Mouse (Mus musculus): ENCODE measurements around the gene Ucp3. TPM values are rescaled to one million over a fixed set of nuclear protein-coding genes. Genes with fewer than 3 reads are reported as not detected.
A peak's percentile ranks its signal among the peaks of the same experiment; 100 is the strongest.
"Not testable (repeated sequence)": the region's sequence is repeated elsewhere in the genome, so short reads cannot be mapped to it uniquely, and the experiment has no call there.

Gene Ucp3
- polyA plus RNA-seq, 1 experiment = not detected

DNA sequence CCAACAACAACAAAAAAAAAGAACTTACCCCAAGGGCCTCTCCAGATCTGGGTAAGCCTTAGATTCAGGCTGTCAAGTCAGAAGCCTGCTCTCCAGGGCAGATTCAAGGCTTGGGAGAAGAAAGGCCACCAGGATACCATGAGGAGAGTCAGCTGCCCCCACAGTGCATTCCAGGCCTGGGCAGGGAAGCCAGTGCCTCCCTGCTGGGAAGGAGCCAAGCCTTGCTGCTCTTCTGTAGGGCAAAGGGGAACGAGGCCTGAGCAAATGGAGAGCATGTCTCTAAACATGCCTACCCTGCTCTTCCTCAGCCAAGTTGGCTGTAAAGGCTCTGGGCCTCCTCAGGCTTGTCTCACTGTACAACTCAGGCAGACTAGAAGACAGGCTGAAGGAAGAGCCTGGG is 1.9 kb downstream of the Ucp3 start:
- no peak for TF ChIP-seq EP300 (IDR thresholded peaks at IDR 0.05; ENCODE audit: insufficient read depth, low read depth, low read length)
- no peak for TF ChIP-seq POLR2A (IDR thresholded peaks at IDR 0.05; ENCODE audit: insufficient read depth, low read length)
- no peak for TF ChIP-seq CTCF (IDR thresholded peaks at IDR 0.05; ENCODE audit: low read depth, low read length)
- no peaks in the 10 kb centered on the region for H3K9me3 ChIP-seq (replicated peaks; ENCODE audit: control insufficient read depth, insufficient read depth, low read length, poor library complexity, severe bottlenecking)
- H3K9ac ChIP-seq (ENCODE audit: low read depth, poor library complexity, severe bottlenecking) = no peak overlapping the region
- no peak overlapping the region for H3K27ac ChIP-seq (ENCODE audit: insufficient read depth, low read length)
- H3K4me1 ChIP-seq (ENCODE audit: control insufficient read depth, insufficient read depth, low read length) = no peaks in the 10 kb centered on the region
- no peaks in the 10 kb centered on the region for H3K27me3 ChIP-seq (ENCODE audit: control insufficient read depth, insufficient read depth, low read length, poor library complexity, severe bottlenecking)
- no peak overlapping the region for H3K4me3 ChIP-seq (ENCODE audit: low read depth, low read length)
- no peaks in the 10 kb centered on the region for H3K36me3 ChIP-seq (ENCODE audit: control insufficient read depth, insufficient read depth, low read length, poor library complexity, severe bottlenecking)

DNA sequence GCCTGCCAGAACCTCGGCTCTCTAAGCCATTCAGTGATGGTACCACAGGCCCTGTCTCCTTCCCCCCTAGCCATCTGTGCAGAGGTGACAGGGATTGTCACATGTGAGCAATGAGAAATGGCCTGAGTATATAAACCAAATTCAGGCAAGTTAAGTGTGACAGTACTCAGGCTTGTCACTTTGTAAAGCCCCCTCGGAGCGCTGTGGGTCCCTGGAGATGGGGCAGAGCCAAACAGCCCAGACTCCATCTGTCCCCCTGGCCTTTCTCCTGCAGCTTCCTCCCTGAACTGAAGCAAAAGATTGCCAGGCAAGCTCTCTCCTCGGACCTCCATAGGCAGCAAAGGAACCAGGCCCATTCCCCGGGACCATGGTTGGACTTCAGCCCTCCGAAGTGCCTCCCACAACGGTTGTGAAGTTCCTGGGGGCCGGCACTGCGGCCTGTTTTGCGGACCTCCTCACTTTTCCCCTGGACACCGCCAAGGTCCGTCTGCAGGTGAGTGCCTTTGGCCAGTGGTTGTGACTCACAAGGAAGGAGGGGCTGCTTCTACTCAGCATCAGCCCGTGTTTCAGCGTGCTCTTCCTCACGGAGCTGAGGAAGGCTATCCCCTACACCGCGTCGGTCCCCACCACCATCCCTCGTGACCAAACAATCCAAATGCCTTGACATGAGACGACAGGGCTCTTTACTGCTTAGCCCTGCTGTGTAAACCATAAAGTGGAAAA is 6.5 kb downstream of the Ucp3 start:
- H3K9ac ChIP-seq (ENCODE audit: low read depth, poor library complexity, severe bottlenecking) = no peak overlapping the region
- no peak overlapping the region for H3K4me3 ChIP-seq (ENCODE audit: low read depth, low read length)
- no peaks in the 10 kb centered on the region for H3K27me3 ChIP-seq (ENCODE audit: control insufficient read depth, insufficient read depth, low read length, poor library complexity, severe bottlenecking)

DNA sequence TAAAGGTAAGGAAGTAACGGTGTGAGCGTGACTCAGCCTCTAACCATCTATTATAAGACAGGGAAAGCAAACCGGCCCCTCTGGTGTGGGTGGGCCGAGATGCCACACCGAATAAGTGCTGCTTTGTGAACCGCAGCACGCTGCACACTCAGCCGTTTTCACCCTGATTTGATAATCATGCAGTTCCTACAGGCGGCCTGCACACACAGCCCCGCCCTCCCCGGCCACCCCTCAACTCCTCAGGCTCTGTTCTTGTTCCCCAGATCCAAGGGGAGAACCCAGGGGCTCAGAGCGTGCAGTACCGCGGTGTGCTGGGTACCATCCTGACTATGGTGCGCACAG is 7.0 kb downstream of the Ucp3 start:
- H3K9ac ChIP-seq (ENCODE audit: low read depth, poor library complexity, severe bottlenecking) = no peak overlapping the region; the same call in 1 of the 2 replicates
- no peaks in the 10 kb centered on the region for H3K27me3 ChIP-seq (ENCODE audit: control insufficient read depth, insufficient read depth, low read length, poor library complexity, severe bottlenecking)
- H3K4me3 ChIP-seq (ENCODE audit: low read depth, low read length) = peak overlapping the region; percentile 29
- TF ChIP-seq EP300 (IDR thresholded peaks at IDR 0.05; ENCODE audit: insufficient read depth, low read depth, low read length) (no peak), POLR2A (IDR thresholded peaks at IDR 0.05; ENCODE audit: insufficient read depth, low read length) (no peak)
- no peaks in the 10 kb centered on the region for H3K9me3 ChIP-seq (replicated peaks; ENCODE audit: control insufficient read depth, insufficient read depth, low read length, poor library complexity, severe bottlenecking)
- no peaks in the 10 kb centered on the region for H3K36me3 ChIP-seq (ENCODE audit: control insufficient read depth, insufficient read depth, low read length, poor library complexity, severe bottlenecking)
- no peak overlapping the region for H3K27ac ChIP-seq (ENCODE audit: insufficient read depth, low read length)
- no peaks in the 10 kb centered on the region for H3K4me1 ChIP-seq (ENCODE audit: control insufficient read depth, insufficient read depth, low read length)

More for the DNA sequence above, 6.5 kb downstream of the Ucp3 start:
- H3K27ac ChIP-seq (ENCODE audit: insufficient read depth, low read length) = no peak overlapping the region
- H3K36me3 ChIP-seq (ENCODE audit: control insufficient read depth, insufficient read depth, low read length, poor library complexity, severe bottlenecking) = no peaks in the 10 kb centered on the region
- H3K4me1 ChIP-seq (ENCODE audit: control insufficient read depth, insufficient read depth, low read length) = no peaks in the 10 kb centered on the region
- no peaks in the 10 kb centered on the region for H3K9me3 ChIP-seq (replicated peaks; ENCODE audit: control insufficient read depth, insufficient read depth, low read length, poor library complexity, severe bottlenecking)
- TF ChIP-seq EP300 (IDR thresholded peaks at IDR 0.05; ENCODE audit: insufficient read depth, low read depth, low read length) = no peak

DNA sequence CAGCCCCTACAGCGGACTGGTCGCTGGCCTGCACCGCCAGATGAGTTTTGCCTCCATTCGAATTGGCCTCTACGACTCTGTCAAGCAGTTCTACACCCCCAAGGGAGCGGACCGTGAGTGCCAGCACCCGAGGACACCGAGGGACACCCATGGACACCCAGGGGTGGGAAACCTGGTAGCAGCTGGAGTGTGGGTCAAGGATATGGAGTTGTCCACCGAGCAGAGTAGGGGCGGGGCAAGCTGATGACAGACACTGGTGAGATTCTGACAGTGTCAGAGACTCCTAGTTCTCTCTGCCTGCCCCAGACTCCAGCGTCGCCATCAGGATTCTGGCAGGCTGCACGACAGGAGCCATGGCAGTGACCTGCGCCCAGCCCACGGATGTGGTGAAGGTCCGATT is 7.4 kb downstream of the Ucp3 start:
- H3K27me3 ChIP-seq (ENCODE audit: control insufficient read depth, insufficient read depth, low read length, poor library complexity, severe bottlenecking) = no peaks in the 10 kb centered on the region
- peak overlapping the region; percentile 29 for H3K4me3 ChIP-seq (ENCODE audit: low read depth, low read length)
- H3K9me3 ChIP-seq (replicated peaks; ENCODE audit: control insufficient read depth, insufficient read depth, low read length, poor library complexity, severe bottlenecking) = no peaks in the 10 kb centered on the region
- H3K4me1 ChIP-seq (ENCODE audit: control insufficient read depth, insufficient read depth, low read length) = no peaks in the 10 kb centered on the region
- H3K36me3 ChIP-seq (ENCODE audit: control insufficient read depth, insufficient read depth, low read length, poor library complexity, severe bottlenecking) = no peaks in the 10 kb centered on the region
- no peak for TF ChIP-seq EP300 (IDR thresholded peaks at IDR 0.05; ENCODE audit: insufficient read depth, low read depth, low read length)
- no peak for TF ChIP-seq CTCF (IDR thresholded peaks at IDR 0.05; ENCODE audit: low read depth, low read length)
- TF ChIP-seq POLR2A (IDR thresholded peaks at IDR 0.05; ENCODE audit: insufficient read depth, low read length) = no peak
- H3K9ac ChIP-seq (ENCODE audit: low read depth, poor library complexity, severe bottlenecking) = no peak overlapping the region; the same call in 1 of the 2 replicates
- no peak overlapping the region for H3K27ac ChIP-seq (ENCODE audit: insufficient read depth, low read length)

DNA sequence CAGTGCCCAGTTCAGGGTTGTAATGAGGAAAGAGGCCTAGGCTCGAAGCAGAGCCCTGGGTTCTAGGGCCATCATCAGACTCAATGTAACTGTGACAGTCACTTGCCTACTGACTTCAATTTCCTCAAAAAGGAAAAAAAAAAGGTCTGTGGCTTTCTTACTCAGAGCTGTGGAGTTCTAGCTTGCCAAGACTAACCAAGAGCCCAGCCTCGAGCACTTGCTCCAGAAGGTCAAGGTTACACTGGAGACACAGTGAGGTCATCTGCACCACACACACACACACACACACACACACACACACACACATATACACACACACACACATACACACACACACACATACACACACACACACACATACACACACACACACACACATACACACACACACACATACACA is 9.3 kb downstream of the Ucp3 start:
- not testable (repeated sequence) for H3K27ac ChIP-seq (ENCODE audit: insufficient read depth, low read length); H3K9me3 ChIP-seq (replicated peaks; ENCODE audit: control insufficient read depth, insufficient read depth, low read length, poor library complexity, severe bottlenecking); H3K36me3 ChIP-seq (ENCODE audit: control insufficient read depth, insufficient read depth, low read length, poor library complexity, severe bottlenecking); H3K4me3 ChIP-seq (ENCODE audit: low read depth, low read length); H3K27me3 ChIP-seq (ENCODE audit: control insufficient read depth, insufficient read depth, low read length, poor library complexity, severe bottlenecking); H3K9ac ChIP-seq (ENCODE audit: low read depth, poor library complexity, severe bottlenecking); H3K4me1 ChIP-seq (ENCODE audit: control insufficient read depth, insufficient read depth, low read length)

DNA sequence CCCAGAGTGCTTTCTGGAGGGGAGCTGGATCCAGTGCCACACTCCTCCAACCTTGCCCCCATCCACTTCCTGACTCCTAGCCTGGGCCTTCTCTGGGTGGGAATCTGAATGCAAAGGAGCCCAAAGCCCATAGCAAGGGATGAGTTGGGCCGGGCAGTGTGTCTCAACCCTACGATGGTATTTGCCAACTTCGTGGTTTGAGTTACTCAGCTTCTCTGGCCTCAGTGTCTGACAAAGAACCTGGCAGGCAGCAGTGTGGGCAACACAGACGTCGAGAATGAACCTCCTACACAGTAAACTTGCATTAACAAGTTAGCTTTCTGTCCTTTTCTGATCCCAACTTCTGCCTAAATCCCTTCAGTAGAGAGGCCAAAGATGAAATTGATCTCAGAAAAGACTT is 11.7 kb downstream of the Ucp3 start:
- TF ChIP-seq EP300 (IDR thresholded peaks at IDR 0.05; ENCODE audit: insufficient read depth, low read depth, low read length) = no peak
- TF ChIP-seq POLR2A (IDR thresholded peaks at IDR 0.05; ENCODE audit: insufficient read depth, low read length) = no peak
- no peak for TF ChIP-seq CTCF (IDR thresholded peaks at IDR 0.05; ENCODE audit: low read depth, low read length)
- H3K27me3 ChIP-seq (ENCODE audit: control insufficient read depth, insufficient read depth, low read length, poor library complexity, severe bottlenecking) = no peaks in the 10 kb centered on the region
- no peak overlapping the region for H3K27ac ChIP-seq (ENCODE audit: insufficient read depth, low read length)
- H3K9ac ChIP-seq (ENCODE audit: low read depth, poor library complexity, severe bottlenecking) = no peak overlapping the region
- H3K36me3 ChIP-seq (ENCODE audit: control insufficient read depth, insufficient read depth, low read length, poor library complexity, severe bottlenecking) = no peaks in the 10 kb centered on the region
- H3K4me3 ChIP-seq (ENCODE audit: low read depth, low read length) = no peak overlapping the region
- H3K4me1 ChIP-seq (ENCODE audit: control insufficient read depth, insufficient read depth, low read length) = no peaks in the 10 kb centered on the region
- no peaks in the 10 kb centered on the region for H3K9me3 ChIP-seq (replicated peaks; ENCODE audit: control insufficient read depth, insufficient read depth, low read length, poor library complexity, severe bottlenecking)
